Mouse (Mus musculus) left cerebral cortex, adult 2 months (tissue): ENCODE measurements around the gene Moxd1. TPM values are rescaled to one million over a fixed set of nuclear protein-coding genes. Genes with fewer than 3 reads are reported as not detected.

Source experiments
- DNase-seq, 2 experiments: peaks; one replicate each; pipeline ENCODE4 v3.0.0; 2021 to 2022; ENCODE audit warnings: low spot score in 2 of 2, mixed read lengths in 1 of 2; ENCODE audit errors: extremely low spot score in 1 of 2
- H3K27ac ChIP-seq: fragments of 200-600 bp; 2 replicates; pipeline ENCODE4 v1.8.1; 2022
- H3K4me3 ChIP-seq: fragments of 200-600 bp; 2 replicates; pipeline ENCODE4 v1.8.1; 2022
- CTCF ChIP-seq: fragments of 200-600 bp; IDR thresholded peaks from 2 replicates; pipeline ENCODE4 v1.8.1; 2022; ENCODE audit warnings: antibody characterized with exemption, mild to moderate bottlenecking, moderate library complexity
- intact Hi-C: fragments of 180-260 bp; cut with DNase I; formaldehyde crosslinking; loops from one replicate; pipeline ENCODE4 v1.15.1; 2025
- long read RNA-seq, 2 experiments: library from polyadenylated mRNA; stranded (forward); transcript quantifications; one replicate each; pipeline ENCODE4 v2.0.0; 2021; ENCODE audit warnings: borderline mapping rate in 2 of 2
- total RNA-seq, 2 experiments: library from RNA; stranded (reverse); gene quantifications; 2 replicates each; pipeline ENCODE4 v1.2.3; 2021

Gene Moxd1
- total RNA-seq: 1 to 10 TPM; 7.7 to 9.8 TPM
- long read RNA-seq, experiment 1, transcript Moxd1-201 (12 exons, 3,090 nt): major isoform, 9 of 12 reads
- long read RNA-seq, experiment 1, partial matches to known transcripts: 0 of 12 reads
- long read RNA-seq, experiment 1, other reads (novel, unspliced or antisense): 3 of 12 reads
- long read RNA-seq, experiment 2, transcript Moxd1-201 (12 exons, 3,090 nt): major isoform, 5 of 8 reads
- long read RNA-seq, experiment 2, partial matches to known transcripts: 1 of 8 reads
- long read RNA-seq, experiment 2, other reads (novel, unspliced or antisense): 2 of 8 reads

- Histone ChIP-seq H3K27ac (no peak within 1 kb of the TSS), H3K4me3 (peak within 1 kb of the TSS; percentile 46)
- TF ChIP-seq CTCF: no peak; the same call in 1 of the 2 replicates
- peak in 1 of 2 experiments; percentile 17 for DNase-seq
- intact Hi-C loops: no loop called here
These were observed at the start of gene Moxd1 for GRCm38 (mm10) chr10:24223449-24224143. Moxd1 (plus strand) TSS chr10:24223517.

DNA sequence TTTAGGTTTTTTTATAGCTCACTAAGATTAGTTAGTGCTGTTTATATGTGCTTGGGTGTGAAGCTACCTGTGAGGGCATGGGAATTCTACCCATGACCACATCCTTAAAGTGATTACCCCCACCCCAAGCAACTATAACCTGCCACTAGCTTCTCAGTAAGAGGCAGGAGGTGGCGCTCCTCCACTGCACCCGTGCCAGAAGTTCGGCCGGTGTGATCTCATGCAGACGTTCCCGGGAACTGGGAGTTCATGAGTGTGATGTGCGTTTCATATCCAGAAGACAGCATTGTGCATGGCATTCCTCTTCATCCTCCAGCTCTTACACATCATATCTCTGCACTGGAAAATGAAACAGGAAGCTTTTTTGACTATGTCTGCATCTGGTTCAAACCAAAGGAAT is 32.9 kb upstream of the Moxd1 start:
- TF ChIP-seq CTCF: peak; percentile 13; the same call in 1 of the 2 replicates
- intact Hi-C loops: loop anchor here (1.0 to 5.0 kb wide), 2 partner anchors 108 to 432 kb away; no protein-coding TSS in a partner anchor
- Histone ChIP-seq H3K27ac (no peak overlapping the region), H3K4me3 (no peak overlapping the region)
- DNase-seq: no peak

DNA sequence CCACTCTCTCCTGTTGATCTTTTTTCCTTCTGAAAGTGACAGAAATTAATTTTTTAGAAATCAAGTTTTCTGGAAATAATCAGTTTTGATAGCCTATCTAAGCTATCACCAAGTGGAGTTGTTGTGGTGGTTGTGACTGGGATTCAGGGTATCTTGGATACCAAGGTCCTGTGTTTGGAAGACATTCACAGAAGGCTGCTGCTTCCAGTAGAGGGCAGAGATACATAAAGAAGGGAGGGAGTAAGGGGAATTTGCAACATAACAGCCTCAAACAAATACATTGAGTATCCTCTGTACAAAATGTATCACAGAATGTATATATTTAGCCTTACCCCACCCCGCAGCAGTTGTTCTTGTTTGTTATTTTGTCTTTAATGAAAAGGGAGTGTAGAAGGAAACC is 31.3 kb upstream of the Moxd1 start:
- peak; percentile 54 for TF ChIP-seq CTCF
- no peak for DNase-seq
- no peak overlapping the region for H3K27ac ChIP-seq
- intact Hi-C loops: loop anchor here (5.0 kb wide), 1 partner anchor 430 kb away; no protein-coding TSS in a partner anchor
- H3K4me3 ChIP-seq: no peak overlapping the region

DNA sequence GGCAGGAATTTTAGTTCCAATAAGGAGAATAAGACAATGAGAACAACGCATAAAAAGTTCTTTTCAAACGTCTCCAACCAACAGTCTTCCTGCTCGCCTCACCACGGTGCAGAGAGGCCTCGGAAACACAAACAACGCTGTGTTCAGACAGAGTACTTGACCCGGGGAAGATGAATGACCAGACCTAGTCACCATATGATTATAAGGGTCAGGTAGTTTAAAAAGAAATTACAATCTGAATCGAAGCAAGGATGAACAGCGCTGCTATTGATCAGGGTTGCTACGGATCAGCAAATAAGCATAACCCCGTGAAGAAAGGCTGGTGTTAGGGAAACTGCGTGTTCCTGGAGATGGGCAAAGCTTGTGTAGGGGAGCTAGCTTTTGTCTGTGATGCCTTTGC is 24.0 kb upstream of the Moxd1 start:
- intact Hi-C loops: no loop called here
- Histone ChIP-seq H3K4me3 (no peak overlapping the region), H3K27ac (no peak overlapping the region)
- no peak for TF ChIP-seq CTCF
- DNase-seq: no peak

- TF ChIP-seq CTCF: no peak
- H3K4me3 ChIP-seq: no peak overlapping the region
- H3K27ac ChIP-seq: no peak overlapping the region
- no peak for DNase-seq
- intact Hi-C loops: no loop called here
These were observed 23.2 kb upstream of the Moxd1 start for GRCm38 (mm10) chr10:24200099-24200498.

DNA sequence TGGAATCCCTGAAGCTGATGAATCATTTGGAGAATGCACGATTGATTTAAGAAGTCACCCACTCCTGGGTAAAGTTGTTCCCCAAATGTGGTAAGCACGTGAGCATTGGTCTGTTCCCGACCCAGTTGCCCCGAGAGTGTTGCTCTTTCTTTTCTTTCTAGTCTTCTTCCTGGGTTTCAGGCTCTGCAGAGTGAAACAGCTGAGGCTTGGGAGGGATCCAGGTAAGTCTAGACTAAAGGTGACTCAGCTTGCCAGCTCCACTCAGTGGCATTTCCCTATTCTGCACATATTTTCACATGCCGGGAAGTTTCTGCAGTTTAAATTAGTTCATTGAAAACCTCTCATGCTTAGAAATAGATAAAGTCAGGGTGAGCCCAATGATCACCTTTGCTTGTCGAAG is 13.2 kb upstream of the Moxd1 start:
- intact Hi-C loops: no loop called here
- no peak overlapping the region for H3K27ac ChIP-seq
- DNase-seq: no peak
- no peak overlapping the region for H3K4me3 ChIP-seq
- no peak for TF ChIP-seq CTCF

GRCm38 (mm10) chr10:24213297-24213696 is 10.0 kb upstream of the Moxd1 start:
- no peak for TF ChIP-seq CTCF
- Histone ChIP-seq H3K27ac (no peak overlapping the region), H3K4me3 (no peak overlapping the region)
- DNase-seq: no peak
- intact Hi-C loops: no loop called here

DNA sequence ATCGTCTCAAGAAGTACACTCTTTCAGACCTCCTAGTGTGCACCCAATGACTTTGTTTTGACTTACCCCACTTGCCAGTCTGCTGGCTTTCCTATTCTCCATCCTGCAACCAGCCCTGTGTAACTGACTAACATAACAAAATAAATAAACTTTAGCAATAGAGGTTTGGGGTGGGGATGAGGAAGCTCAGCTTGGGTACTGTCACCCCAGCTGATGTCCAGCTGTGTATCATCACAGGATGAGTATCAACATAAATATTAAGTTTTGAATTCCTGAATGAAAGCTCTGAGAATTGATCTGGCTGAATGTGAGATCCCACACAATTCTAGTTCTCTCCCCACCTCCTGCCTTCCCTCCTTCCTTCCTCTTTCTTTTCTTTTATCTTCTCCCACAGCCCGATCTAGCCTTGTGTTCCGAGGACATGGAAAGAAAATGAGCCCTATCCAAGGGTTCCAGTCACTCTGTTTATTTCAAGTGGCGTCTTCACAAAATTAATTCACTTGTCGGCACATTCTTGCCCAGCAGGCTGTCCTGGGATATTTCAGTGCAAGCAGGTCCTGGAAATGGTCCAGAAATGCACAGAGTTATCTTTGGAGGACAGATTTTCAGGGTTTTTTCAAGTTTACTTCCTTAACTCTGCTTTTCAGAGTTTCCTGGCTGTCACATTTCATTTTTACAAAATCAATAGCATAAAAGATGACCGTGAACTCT is 5.6 kb upstream of the Moxd1 start:
- no peak for DNase-seq
- H3K4me3 ChIP-seq: no peak overlapping the region
- H3K27ac ChIP-seq: no peak overlapping the region
- intact Hi-C loops: no loop called here
- TF ChIP-seq CTCF: no peak

DNA sequence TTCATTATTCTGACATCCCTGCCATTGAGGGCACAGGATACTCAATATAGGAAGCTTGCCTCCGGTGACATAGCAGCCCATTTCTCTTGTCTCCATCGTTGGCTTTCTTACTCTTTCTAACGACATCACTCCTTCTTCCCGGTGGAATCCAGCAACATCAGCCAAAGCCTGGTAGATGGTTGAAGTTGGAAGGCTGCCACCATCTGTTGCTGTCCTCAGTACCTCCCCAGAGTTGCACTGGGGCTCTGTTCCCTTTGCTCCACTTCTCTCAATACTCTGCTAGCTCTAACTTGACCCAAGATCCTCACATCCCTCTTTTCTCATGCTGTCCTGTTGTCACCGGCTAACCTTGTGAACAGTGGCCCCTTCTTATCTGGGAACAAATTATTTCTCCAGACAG is 2.4 kb upstream of the Moxd1 start:
- TF ChIP-seq CTCF: no peak
- H3K4me3 ChIP-seq: no peak overlapping the region
- intact Hi-C loops: no loop called here
- no peak for DNase-seq
- no peak overlapping the region for H3K27ac ChIP-seq

GRCm38 (mm10) chr10:24222911-24223310 is 406 bp upstream of the Moxd1 start:
- TF ChIP-seq CTCF: no peak
- intact Hi-C loops: no loop called here
- Histone ChIP-seq H3K4me3 (peak overlapping the region; percentile 46; the same call in 1 of the 2 replicates), H3K27ac (no peak overlapping the region)
- DNase-seq: no peak

- TF ChIP-seq CTCF: no peak
- no peak for DNase-seq
- Histone ChIP-seq H3K27ac (no peak overlapping the region), H3K4me3 (no peak overlapping the region)
- intact Hi-C loops: no loop called here
These were observed 1.3 kb downstream of the Moxd1 start for GRCm38 (mm10) chr10:24224591-24224990.
